Mouse (Mus musculus): ENCODE measurements at regions not wholly inside any gene's neighbourhood (a gene's known extent, or its start where the extent isn't known, plus 50 kb on each side); places are given as distances from the start of the nearest gene placed in this dataset.

DNA sequence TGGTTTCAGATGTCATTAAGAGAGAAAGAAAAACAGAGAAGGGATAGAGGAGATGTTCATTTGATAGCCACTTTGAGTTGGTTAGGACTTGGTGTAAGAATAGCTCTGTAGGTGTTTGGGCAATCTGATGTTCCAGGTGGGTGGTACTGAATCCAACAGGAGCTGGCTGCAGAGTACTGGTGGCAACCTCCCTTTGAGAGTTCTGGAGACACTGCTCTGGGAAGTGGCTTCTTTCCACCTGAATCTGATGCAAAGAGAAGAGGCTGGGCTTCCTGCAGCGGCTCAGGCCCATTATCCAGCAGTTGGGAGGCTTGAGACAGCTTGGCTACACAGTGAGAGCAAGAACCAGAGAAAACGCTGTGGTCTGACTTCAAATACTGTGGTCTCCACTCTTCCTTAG lies 77.0 kb upstream of the Podxl start:
- TF ChIP-seq POLR2A (IDR thresholded peaks at IDR 0.05; ENCODE audit: borderline replicate concordance, control insufficient read depth, low read depth, low read length) (no peak), CTCF (IDR thresholded peaks at IDR 0.05; ENCODE audit: control insufficient read depth, insufficient read depth, low read length) (no peak)

All from bone marrow, adult 2 months (tissue).